Mouse (Mus musculus): ENCODE results near the gene Sag. TPM values are rescaled to one million over a fixed set of nuclear protein-coding genes. Genes with fewer than 3 reads are reported as not detected.

Sag gene
- polyA plus RNA-seq, 1 experiment from 2014 or later = 1.8 TPM

- WGBS = 82% methylated on average over 9 of the region's 9 CpGs
- Histone ChIP-seq H3K36me3 (replicated peaks; ENCODE audit: control insufficient read depth, insufficient read depth) (no peaks in the 10 kb centered on the region), H3K9ac (no peak overlapping the region), H3K4me2 (replicated peaks) (no peak overlapping the region), H3K4me1 (replicated peaks; ENCODE audit: control insufficient read depth, insufficient read depth, low read length) (no peaks in the 10 kb centered on the region), H3K9me3 (ENCODE audit: control insufficient read depth, low read length) (no peaks in the 10 kb centered on the region), H3K27me3 (ENCODE audit: control insufficient read depth, insufficient read depth, low read length) (no peaks in the 10 kb centered on the region), H3K27ac (no peak overlapping the region), H3K4me3 (replicated peaks; ENCODE audit: low read length) (no peak overlapping the region)
- DNase-seq (ENCODE audit: low spot score) (no peak), ATAC-seq (ENCODE audit: low FRiP score) (no peak)
These were observed 24.7 kb downstream of the Sag start for GRCm38 (mm10) chr1:87828185-87828584.

- ATAC-seq (ENCODE audit: low FRiP score) (no peak), DNase-seq (ENCODE audit: low spot score) (no peak)
- Histone ChIP-seq H3K9me3 (ENCODE audit: control insufficient read depth, low read length) (no peaks in the 10 kb centered on the region), H3K27ac (no peak overlapping the region), H3K4me2 (replicated peaks) (no peak overlapping the region), H3K4me1 (replicated peaks; ENCODE audit: control insufficient read depth, insufficient read depth, low read length) (no peaks in the 10 kb centered on the region), H3K4me3 (replicated peaks; ENCODE audit: low read length) (no peak overlapping the region), H3K9ac (no peak overlapping the region), H3K36me3 (replicated peaks; ENCODE audit: control insufficient read depth, insufficient read depth) (no peaks in the 10 kb centered on the region), H3K27me3 (ENCODE audit: control insufficient read depth, insufficient read depth, low read length) (no peaks in the 10 kb centered on the region)
- 42% methylated on average over 7 of the region's 7 CpGs for WGBS
These were observed 25.6 kb downstream of the Sag start for GRCm38 (mm10) chr1:87828926-87829580.

- no peak overlapping the region for H3K9ac ChIP-seq
- H3K4me1 ChIP-seq (replicated peaks; ENCODE audit: control insufficient read depth, insufficient read depth, low read length) = no peaks in the 10 kb centered on the region
- ATAC-seq (ENCODE audit: low FRiP score) (no peak), DNase-seq (ENCODE audit: low spot score) (no peak)
- H3K36me3 ChIP-seq (replicated peaks; ENCODE audit: control insufficient read depth, insufficient read depth) = no peaks in the 10 kb centered on the region
- no peaks in the 10 kb centered on the region for H3K27me3 ChIP-seq (ENCODE audit: control insufficient read depth, insufficient read depth, low read length)
- H3K4me2 ChIP-seq (replicated peaks) = no peak overlapping the region
- H3K9me3 ChIP-seq (ENCODE audit: control insufficient read depth, low read length) = no peaks in the 10 kb centered on the region
- H3K27ac ChIP-seq = no peak overlapping the region
- 59% methylated on average over 6 of the region's 6 CpGs for WGBS
- H3K4me3 ChIP-seq (replicated peaks; ENCODE audit: low read length) = no peak overlapping the region
These were observed 26.2 kb downstream of the Sag start for GRCm38 (mm10) chr1:87829621-87830211.

- H3K4me2 ChIP-seq (replicated peaks) = no peak overlapping the region
- no peak overlapping the region for H3K9ac ChIP-seq
- no peak overlapping the region for H3K27ac ChIP-seq
- ATAC-seq (ENCODE audit: low FRiP score) (no peak), DNase-seq (ENCODE audit: low spot score) (no peak)
- no peak overlapping the region for H3K4me3 ChIP-seq (replicated peaks; ENCODE audit: low read length)
- no peaks in the 10 kb centered on the region for H3K27me3 ChIP-seq (ENCODE audit: control insufficient read depth, insufficient read depth, low read length)
- H3K9me3 ChIP-seq (ENCODE audit: control insufficient read depth, low read length) = no peaks in the 10 kb centered on the region
- H3K4me1 ChIP-seq (replicated peaks; ENCODE audit: control insufficient read depth, insufficient read depth, low read length) = no peaks in the 10 kb centered on the region
- H3K36me3 ChIP-seq (replicated peaks; ENCODE audit: control insufficient read depth, insufficient read depth) = no peaks in the 10 kb centered on the region
- WGBS = 72% methylated on average over 1 of the region's 1 CpGs
These were observed 33.0 kb downstream of the Sag start for GRCm38 (mm10) chr1:87836453-87836852.

- no peak for ATAC-seq (ENCODE audit: low FRiP score)
- Histone ChIP-seq H3K9ac (no peak overlapping the region), H3K4me2 (replicated peaks) (no peak overlapping the region), H3K36me3 (replicated peaks; ENCODE audit: control insufficient read depth, insufficient read depth) (no peaks in the 10 kb centered on the region), H3K27ac (no peak overlapping the region), H3K4me1 (replicated peaks; ENCODE audit: control insufficient read depth, insufficient read depth, low read length) (no peaks in the 10 kb centered on the region), H3K27me3 (ENCODE audit: control insufficient read depth, insufficient read depth, low read length) (no peaks in the 10 kb centered on the region), H3K9me3 (ENCODE audit: control insufficient read depth, low read length) (no peaks in the 10 kb centered on the region), H3K4me3 (replicated peaks; ENCODE audit: low read length) (no peak overlapping the region)
- DNase-seq (ENCODE audit: low spot score) = no peak
- WGBS = 44% methylated on average over 5 of the region's 5 CpGs
These were observed 33.5 kb downstream of the Sag start for GRCm38 (mm10) chr1:87837018-87837417.

- Histone ChIP-seq H3K4me3 (replicated peaks; ENCODE audit: low read length) (no peak overlapping the region), H3K9ac (no peak overlapping the region), H3K27ac (no peak overlapping the region), H3K4me1 (replicated peaks; ENCODE audit: control insufficient read depth, insufficient read depth, low read length) (no peaks in the 10 kb centered on the region), H3K4me2 (replicated peaks) (no peak overlapping the region), H3K27me3 (ENCODE audit: control insufficient read depth, insufficient read depth, low read length) (no peaks in the 10 kb centered on the region), H3K9me3 (ENCODE audit: control insufficient read depth, low read length) (no peaks in the 10 kb centered on the region), H3K36me3 (replicated peaks; ENCODE audit: control insufficient read depth, insufficient read depth) (no peaks in the 10 kb centered on the region)
- no peak for DNase-seq (ENCODE audit: low spot score)
- 83% methylated on average over 11 of the region's 11 CpGs for WGBS
- ATAC-seq (ENCODE audit: low FRiP score) = no peak
These were observed 37.1 kb downstream of the Sag start for GRCm38 (mm10) chr1:87840411-87841208.

GRCm38 (mm10) chr1:87846801-87847474, 43.5 kb downstream of the Sag start:
- no peak for ATAC-seq (ENCODE audit: low FRiP score)
- no peak for DNase-seq (ENCODE audit: low spot score)
- Histone ChIP-seq H3K4me1 (replicated peaks; ENCODE audit: control insufficient read depth, insufficient read depth, low read length) (peaks cover 10% of the 10 kb centered on the region; the same call in 1 of the 2 replicates), H3K4me2 (replicated peaks) (no peak overlapping the region), H3K27ac (no peak overlapping the region), H3K4me3 (replicated peaks; ENCODE audit: low read length) (no peak overlapping the region), H3K27me3 (ENCODE audit: control insufficient read depth, insufficient read depth, low read length) (no peaks in the 10 kb centered on the region), H3K9ac (no peak overlapping the region), H3K9me3 (ENCODE audit: control insufficient read depth, low read length) (no peaks in the 10 kb centered on the region), H3K36me3 (replicated peaks; ENCODE audit: control insufficient read depth, insufficient read depth) (no peaks in the 10 kb centered on the region)
- 77% methylated on average over 2 of the region's 2 CpGs for WGBS

- DNase-seq (ENCODE audit: low spot score) (no peak), ATAC-seq (ENCODE audit: low FRiP score) (no peak)
- H3K4me1 ChIP-seq (replicated peaks; ENCODE audit: control insufficient read depth, insufficient read depth, low read length) = peaks cover 13% of the 10 kb centered on the region; the same call in 1 of the 2 replicates
- no peak overlapping the region for H3K4me3 ChIP-seq (replicated peaks; ENCODE audit: low read length)
- no peak overlapping the region for H3K27ac ChIP-seq
- H3K36me3 ChIP-seq (replicated peaks; ENCODE audit: control insufficient read depth, insufficient read depth) = no peaks in the 10 kb centered on the region
- WGBS = 71% methylated on average over 4 of the region's 4 CpGs
- no peak overlapping the region for H3K9ac ChIP-seq
- H3K4me2 ChIP-seq (replicated peaks) = no peak overlapping the region
- no peaks in the 10 kb centered on the region for H3K9me3 ChIP-seq (ENCODE audit: control insufficient read depth, low read length)
- no peaks in the 10 kb centered on the region for H3K27me3 ChIP-seq (ENCODE audit: control insufficient read depth, insufficient read depth, low read length)
These were observed 44.1 kb downstream of the Sag start for GRCm38 (mm10) chr1:87847475-87848168.

Data from hindbrain, embryonic 14.5 days (tissue).